Mouse (Mus musculus) bone marrow, adult 2 months (tissue): ENCODE data around the gene Atf5.

Experiments used
- CTCF ChIP-seq: fragments of 200-500 bp; IDR thresholded peaks from 2 replicates; pipeline ENCODE4 v1.5.1; 2011; ENCODE audit warnings: low read length, control low read depth; ENCODE audit not compliant: control insufficient read depth, insufficient read depth
- POLR2A ChIP-seq: fragments of 200-500 bp; IDR thresholded peaks from 2 replicates; pipeline ENCODE4 v1.6.1; 2011; ENCODE audit warnings: low read depth, mild to moderate bottlenecking, control low read depth, low read length, borderline replicate concordance; ENCODE audit not compliant: control insufficient read depth

GRCm38 (mm10) chr7:44770046-44770578 is 46.3 kb downstream of the Atf5 start:
- no peak for TF ChIP-seq CTCF
- no peak for TF ChIP-seq POLR2A
